Mouse (Mus musculus) limb, embryonic 10.5 days (tissue): ENCODE data around the gene Gna15. TPM values are rescaled to one million over a fixed set of nuclear protein-coding genes. Genes with fewer than 3 reads are reported as not detected.

ENCODE experiments used
- DNase-seq: peaks from one replicate; pipeline ENCODE4 v3.0.0-alpha.2; 2017; ENCODE audit warnings: low spot score
- H3K27ac ChIP-seq: fragments of 300-500 bp; sonication (generic); 2 replicates; pipeline ENCODE4 v1.5.1; 2016; ENCODE audit warnings: mild to moderate bottlenecking
- H3K27me3 ChIP-seq: fragments of 300-500 bp; sonication (generic); 2 replicates; pipeline ENCODE4 v1.6.1; 2016; ENCODE audit warnings: low read depth, mild to moderate bottlenecking; ENCODE audit not compliant: poor library complexity, severe bottlenecking
- H3K36me3 ChIP-seq: fragments of 300-500 bp; sonication (generic); 2 replicates; pipeline ENCODE4 v1.6.1; 2016; ENCODE audit warnings: mild to moderate bottlenecking, moderate library complexity
- H3K4me1 ChIP-seq: fragments of 300-500 bp; sonication (generic); 2 replicates; pipeline ENCODE4 v1.6.1; 2016
- H3K4me3 ChIP-seq: fragments of 300-500 bp; sonication (generic); 2 replicates; pipeline ENCODE4 v1.5.1; 2016; ENCODE audit warnings: mild to moderate bottlenecking, moderate library complexity
- H3K9me3 ChIP-seq: fragments of 300-500 bp; sonication (generic); replicated peaks from 2 replicates; pipeline ENCODE4 v1.6.1; 2016; ENCODE audit warnings: mild to moderate bottlenecking
- WGBS: fragments of 180-500 bp; shearing (Covaris S2); methylation state at CpG from one replicate; pipeline ENCODE4 v1.1.7; 2016; 5-methylcytosine and 5-hydroxymethylcytosine counted together
- polyA plus RNA-seq: library from polyadenylated mRNA; unstranded; fragments of >200 nt; fragmentation: Nextera tagmentation; extraction: Ambion mirVana; gene quantifications from 2 replicates; pipeline ENCODE4 v1.2.1, GENCODE M21; 2016

Gna15 gene
- 0.80 and 2.0 TPM in 2 replicates for polyA plus RNA-seq

DNA sequence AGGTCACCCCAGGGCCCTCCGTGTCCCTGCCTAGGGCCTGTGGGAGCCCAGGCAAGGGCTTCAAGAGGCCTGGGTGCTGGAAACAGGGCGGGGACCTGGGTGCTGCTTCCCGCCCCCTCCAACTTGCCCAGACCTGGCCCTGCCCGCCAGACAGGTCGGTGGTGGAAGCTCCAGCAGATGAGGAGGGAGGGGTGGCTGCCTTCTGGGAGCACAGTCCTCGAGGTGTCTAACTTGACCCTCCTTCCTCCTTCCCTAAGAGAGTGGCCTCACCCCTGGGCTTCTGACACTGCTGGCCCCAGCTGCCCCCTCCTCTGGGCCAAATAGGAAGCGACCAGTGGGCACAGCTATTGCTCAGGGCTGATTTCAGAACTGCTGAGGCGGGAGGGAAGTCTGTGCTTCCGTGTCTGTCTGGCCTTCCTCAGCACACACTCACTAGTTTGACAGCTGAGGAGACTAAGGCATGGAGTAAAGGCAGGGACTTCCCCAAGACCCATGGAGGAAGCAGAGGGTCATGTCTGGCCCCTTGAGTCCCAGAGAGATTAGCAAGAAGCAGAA, at the start of gene Gna15:
TSS of gene Gna15 (minus strand) at position 175 of the 555 bp plus-strand sequence.
- Histone ChIP-seq H3K4me3 (peak within 1 kb of the TSS; percentile 21; the same call in 1 of the 2 replicates), H3K27ac (peak within 1 kb of the TSS; percentile 63; the same call in 1 of the 2 replicates)
- no peak for DNase-seq

DNA sequence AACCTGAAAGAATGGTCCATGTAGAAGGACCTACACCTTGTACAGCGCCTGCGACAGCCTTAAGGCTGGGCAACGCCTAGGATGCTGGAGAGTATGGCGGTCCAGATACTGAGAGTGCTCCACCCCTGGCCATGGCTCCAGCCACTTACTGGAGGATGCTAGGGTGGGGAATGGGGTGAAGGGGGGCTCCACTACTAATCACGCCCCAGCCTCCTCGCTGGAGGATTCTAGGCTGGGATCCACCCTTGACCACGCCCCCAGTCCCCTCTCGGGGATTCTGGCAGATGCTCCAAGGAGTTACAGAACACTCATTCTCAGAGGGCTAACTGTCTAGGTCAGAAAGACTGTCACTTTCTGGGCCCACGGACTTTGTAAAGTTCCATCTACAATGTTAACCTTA, 49.0 kb upstream of the Gna15 start:
- H3K4me1 ChIP-seq, result peaks cover 85% of the 10 kb centered on the region
- WGBS, result 5% methylated on average over 9 of the region's 9 CpGs
- DNase-seq, result no peak
- peak overlapping the region; percentile 50 for H3K4me3 ChIP-seq
- peaks cover 11% of the 10 kb centered on the region; the same call in 1 of the 2 replicates for H3K36me3 ChIP-seq
- peaks cover 61% of the 10 kb centered on the region for H3K27me3 ChIP-seq
- H3K9me3 ChIP-seq, result no peaks in the 10 kb centered on the region
- peak overlapping the region; percentile 87 for H3K27ac ChIP-seq

More for the DNA sequence above, at the start of gene Gna15:
- H3K36me3 ChIP-seq, result peaks cover 14% of the 10 kb centered on the region
- WGBS, result 15% methylated on average over 9 of the region's 9 CpGs
- peaks cover 17% of the 10 kb centered on the region for H3K27me3 ChIP-seq
- peaks cover 14% of the 10 kb centered on the region for H3K4me1 ChIP-seq
- H3K9me3 ChIP-seq, result no peaks in the 10 kb centered on the region

DNA sequence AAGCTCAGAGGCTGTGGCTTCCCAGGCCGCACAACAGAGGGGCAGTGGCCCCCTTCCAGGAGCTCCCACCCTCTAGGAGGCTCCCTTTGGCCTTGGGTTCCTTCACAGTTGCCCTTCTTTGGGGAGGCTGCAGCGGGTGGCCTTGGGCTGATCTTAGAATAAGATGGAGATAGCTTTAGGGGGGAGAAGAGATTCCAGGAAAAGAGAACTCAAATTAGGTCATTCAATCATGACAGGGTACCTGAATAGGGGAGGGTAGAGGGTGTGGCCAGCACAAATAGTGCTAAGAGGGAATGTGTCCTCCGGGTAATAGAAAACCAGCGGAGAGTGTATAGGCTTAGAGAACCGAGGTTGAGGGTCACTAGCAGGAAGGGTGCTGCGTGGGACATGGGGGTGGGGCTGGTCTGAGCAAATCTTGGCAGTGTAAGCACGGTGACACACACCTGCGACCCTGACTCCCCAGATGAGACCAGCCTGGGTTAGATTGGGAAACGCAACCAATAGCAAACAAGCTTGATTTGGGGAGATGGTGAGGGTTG, 48.2 kb upstream of the Gna15 start:
- H3K4me1 ChIP-seq, result peaks cover 89% of the 10 kb centered on the region

DNA sequence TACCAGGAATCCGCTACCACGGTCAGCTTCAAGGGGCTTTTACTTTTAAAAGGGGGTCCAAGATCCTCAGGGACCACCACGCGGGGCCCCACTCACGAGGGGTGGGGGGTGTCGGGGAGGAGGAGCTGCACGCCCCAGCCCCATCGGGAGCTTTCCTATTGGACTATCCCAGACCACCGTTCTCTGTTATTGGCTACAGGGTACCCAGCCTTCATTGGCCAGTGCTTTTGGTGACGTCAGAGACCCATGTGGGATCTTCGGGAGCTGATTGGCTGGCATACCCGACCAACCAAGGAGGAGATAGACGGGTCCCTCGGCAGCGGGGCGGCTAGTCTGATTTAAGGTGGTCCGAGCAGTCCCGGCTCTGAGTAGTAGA, 47.5 kb upstream of the Gna15 start:
- Histone ChIP-seq H3K27me3 (peaks cover 61% of the 10 kb centered on the region), H3K4me1 (peaks cover 90% of the 10 kb centered on the region), H3K27ac (peak overlapping the region; percentile 87), H3K4me3 (peak overlapping the region; percentile 50), H3K36me3 (peaks cover 11% of the 10 kb centered on the region), H3K9me3 (no peaks in the 10 kb centered on the region)
- WGBS, result under 1% methylated on average over 18 of the region's 18 CpGs
- peak; percentile 92 for DNase-seq

More for the DNA sequence above, 48.2 kb upstream of the Gna15 start:
- Histone ChIP-seq H3K27ac (peak overlapping the region; percentile 87), H3K27me3 (peaks cover 61% of the 10 kb centered on the region), H3K9me3 (no peaks in the 10 kb centered on the region), H3K36me3 (peaks cover 8% of the 10 kb centered on the region), H3K4me3 (peak overlapping the region; percentile 50)
- DNase-seq, result peak; percentile 52
- 3% methylated on average over 9 of the region's 9 CpGs for WGBS

DNA sequence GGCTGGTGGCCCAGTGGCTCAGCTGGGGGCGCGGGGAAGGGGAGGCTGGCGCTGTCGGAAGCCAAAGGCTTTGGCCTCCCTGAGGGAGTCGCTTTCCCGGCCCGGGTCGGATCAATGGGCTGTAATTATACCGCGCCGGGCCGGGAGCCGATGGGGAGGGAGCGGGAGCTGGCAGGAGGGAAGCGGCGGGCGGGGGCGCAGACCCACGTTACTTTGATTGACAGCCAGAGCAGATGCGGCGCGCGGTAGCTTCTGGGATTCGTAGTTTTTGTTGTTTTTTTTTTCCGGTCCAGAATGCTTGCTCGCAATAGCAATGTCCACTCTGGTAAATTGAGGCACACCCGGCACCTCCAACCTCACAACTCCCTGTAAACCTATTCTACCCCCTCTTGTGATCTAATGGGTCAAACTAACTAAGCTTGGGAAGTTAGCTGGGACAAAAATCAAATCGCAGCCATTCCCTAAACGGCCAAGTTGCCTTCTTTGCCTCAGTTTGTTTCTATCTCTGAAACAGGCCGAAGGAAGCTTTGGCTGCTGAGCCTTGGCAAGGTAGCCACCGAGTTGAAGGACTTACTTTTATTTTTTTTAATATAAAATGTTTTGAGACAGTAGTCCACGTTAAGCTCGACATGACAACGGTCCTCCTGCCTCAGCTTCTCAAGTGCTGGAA, 46.9 kb upstream of the Gna15 start:
- WGBS, result under 1% methylated on average over 33 of the region's 34 CpGs
- H3K27ac ChIP-seq, result peak overlapping the region; percentile 87
- peaks cover 17% of the 10 kb centered on the region for H3K36me3 ChIP-seq
- H3K27me3 ChIP-seq, result peaks cover 61% of the 10 kb centered on the region
- DNase-seq, result peak; percentile 99
- peaks cover 90% of the 10 kb centered on the region for H3K4me1 ChIP-seq
- peak overlapping the region; percentile 50 for H3K4me3 ChIP-seq
- H3K9me3 ChIP-seq, result no peaks in the 10 kb centered on the region

DNA sequence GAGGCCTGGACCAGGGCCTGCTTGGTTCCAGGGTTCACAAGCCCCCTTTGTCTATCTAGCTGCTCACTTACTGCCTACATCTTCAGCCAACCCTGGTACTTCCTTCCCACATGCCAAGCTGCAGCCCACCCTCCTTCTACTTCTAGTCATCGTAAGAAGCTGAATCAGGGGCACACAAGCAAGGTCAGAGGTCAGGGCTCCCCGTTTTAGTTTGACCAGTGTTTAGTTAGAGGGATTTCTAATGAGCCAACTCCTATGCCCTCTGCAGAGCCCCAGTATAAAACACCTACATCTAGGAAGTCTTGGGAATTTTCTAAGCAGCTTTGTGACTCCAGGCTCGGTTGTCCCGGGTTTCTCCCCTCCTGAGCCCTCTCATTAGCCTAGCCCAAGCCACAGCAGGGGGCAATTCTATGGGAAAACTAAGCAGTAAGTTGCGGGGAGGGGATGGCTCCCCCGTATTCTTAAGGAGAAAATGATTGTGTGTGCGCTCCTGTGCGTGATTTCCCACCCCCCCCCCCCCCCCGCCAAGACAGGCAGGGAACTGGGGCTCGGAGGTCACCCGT, 46.3 kb upstream of the Gna15 start:
- peaks cover 23% of the 10 kb centered on the region for H3K36me3 ChIP-seq
- DNase-seq, result peak; percentile 53
- peaks cover 61% of the 10 kb centered on the region for H3K27me3 ChIP-seq
- H3K9me3 ChIP-seq, result no peaks in the 10 kb centered on the region
- peaks cover 90% of the 10 kb centered on the region for H3K4me1 ChIP-seq
- peak overlapping the region; percentile 50 for H3K4me3 ChIP-seq
- WGBS, result 0% methylated on average over 9 of the region's 11 CpGs
- peak overlapping the region; percentile 87 for H3K27ac ChIP-seq

DNA sequence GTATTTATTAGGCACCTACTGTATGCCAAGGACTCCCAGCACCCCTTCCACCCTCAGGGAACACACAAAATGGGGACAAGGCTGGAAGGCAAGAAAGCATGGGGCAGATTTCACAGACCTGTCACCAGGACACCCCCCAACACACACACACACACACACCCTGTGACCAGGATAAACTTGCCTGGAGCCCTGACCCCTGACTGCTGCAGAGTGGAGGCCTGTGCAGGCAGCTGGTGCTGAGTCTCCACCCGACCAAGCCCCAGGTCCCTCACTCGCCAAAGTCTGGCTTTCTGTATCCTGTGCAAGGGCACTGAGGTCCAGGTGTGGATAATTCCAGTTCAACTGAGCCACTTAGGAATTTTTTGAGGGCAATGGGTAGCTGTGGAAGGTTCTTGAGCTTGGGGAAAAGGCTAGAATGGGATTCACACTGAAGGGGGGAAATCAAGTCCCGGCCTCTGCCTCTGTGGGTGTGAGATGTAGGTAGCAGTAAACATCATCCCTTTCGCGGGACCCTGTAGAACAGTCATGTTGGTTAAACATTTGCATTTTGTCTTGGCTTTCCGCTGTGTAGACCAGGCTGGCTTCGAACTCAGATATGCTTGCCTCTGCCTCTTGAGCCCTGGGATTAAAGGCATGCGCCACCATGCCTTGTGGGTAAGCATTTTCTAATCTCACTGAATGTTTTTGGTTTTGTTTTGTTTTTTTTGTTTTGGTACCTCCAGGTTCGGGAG, 45.6 kb upstream of the Gna15 start:
- Histone ChIP-seq H3K4me3 (peak overlapping the region; percentile 27; the same call in 1 of the 2 replicates), H3K27ac (peak overlapping the region; percentile 87), H3K9me3 (no peaks in the 10 kb centered on the region), H3K36me3 (peaks cover 30% of the 10 kb centered on the region), H3K4me1 (peaks cover 90% of the 10 kb centered on the region), H3K27me3 (peaks cover 61% of the 10 kb centered on the region)
- 40% methylated on average over 9 of the region's 9 CpGs for WGBS
- DNase-seq, result no peak

DNA sequence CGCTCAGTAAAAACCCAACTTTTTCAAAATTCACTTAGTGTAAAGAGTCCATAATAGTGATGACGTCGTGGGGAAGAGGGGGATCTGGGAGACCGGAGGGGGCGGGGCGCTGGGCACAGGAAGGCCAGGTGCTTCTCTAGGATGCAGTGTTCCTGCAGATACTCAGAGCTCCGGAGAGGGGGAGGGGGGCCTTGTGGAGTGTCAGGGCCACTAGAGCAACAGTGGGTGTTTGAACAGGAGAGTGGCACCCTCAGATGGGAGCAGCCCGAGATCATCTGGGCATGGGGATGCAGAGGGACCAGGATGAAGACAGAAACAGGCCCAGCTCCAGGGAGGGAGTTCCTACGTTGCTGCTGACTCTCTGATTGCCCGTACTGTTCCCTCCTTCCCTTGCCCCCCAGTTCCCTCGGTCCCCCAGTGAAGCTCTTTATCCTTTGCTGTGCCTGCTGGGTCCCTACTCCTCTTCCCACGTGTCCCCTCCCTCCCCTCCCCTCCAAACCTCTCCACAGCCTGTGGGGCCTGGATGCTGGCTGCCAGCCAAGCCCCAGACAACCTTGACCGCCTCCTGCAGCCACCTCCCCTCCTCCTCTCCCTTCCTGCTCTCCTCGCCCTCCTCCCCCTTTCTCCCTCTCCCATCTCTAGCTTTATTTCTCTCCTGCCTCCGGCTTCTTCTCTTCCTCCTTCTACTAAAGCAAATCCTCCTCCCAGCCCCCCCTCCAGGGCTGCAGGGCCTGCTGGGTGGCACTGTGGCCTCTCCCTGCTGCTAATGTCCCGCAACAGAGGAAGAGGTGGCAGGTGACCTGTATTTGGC, 44.6 kb upstream of the Gna15 start:
- peaks cover 51% of the 10 kb centered on the region for H3K27me3 ChIP-seq

DNA sequence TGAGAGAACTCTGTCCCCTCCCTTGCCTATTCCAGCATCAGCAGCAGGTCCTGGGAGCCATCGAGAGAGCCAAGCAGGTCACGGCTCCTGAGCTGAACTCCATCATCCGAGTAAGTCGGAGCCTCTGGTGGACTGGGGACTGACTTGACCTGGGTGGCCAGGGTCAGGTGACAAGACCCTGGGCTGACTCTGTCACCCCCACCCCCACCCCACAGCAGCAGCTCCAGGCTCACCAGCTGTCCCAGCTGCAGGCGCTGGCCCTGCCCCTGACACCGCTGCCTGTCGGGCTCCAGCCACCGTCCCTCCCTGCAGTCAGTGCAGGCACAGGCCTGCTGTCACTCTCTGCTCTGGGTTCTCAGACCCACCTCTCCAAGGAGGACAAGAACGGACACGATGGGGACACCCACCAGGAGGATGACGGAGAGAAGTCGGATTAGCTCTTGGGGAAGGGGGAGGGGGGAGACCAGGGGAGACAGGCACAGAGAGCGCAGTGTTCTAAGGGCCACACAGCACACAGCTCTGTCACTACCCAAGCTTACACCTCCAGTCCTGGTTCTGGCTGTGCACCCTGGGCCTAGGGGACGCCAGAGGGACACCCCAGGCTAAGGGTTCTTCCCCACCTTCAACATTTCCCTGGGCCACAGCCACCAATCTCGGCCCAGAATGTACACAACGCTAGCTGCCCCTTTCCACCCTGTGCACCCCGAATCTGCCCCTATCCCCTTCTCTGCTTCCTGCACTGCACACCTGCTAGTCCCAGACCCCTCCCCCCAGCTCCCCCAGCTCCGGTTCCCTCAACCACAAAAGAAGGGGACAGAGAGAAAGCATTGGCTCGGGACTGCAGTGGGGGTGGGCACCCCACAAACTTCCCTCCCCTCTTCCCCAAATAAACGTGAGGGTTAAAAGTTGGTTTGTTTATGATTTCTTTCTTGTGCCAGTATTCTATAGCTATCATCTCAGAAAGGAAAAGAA, 41.5 kb upstream of the Gna15 start:
- 26% methylated on average over 20 of the region's 20 CpGs for WGBS
- H3K4me3 ChIP-seq, result peak overlapping the region; percentile 49
- H3K27ac ChIP-seq, result peak overlapping the region; percentile 85
- H3K9me3 ChIP-seq, result no peaks in the 10 kb centered on the region
- peaks cover 94% of the 10 kb centered on the region for H3K4me1 ChIP-seq
- DNase-seq, result no peak
- peaks cover 34% of the 10 kb centered on the region for H3K27me3 ChIP-seq
- H3K36me3 ChIP-seq, result peaks cover 61% of the 10 kb centered on the region

More for the DNA sequence above, 44.6 kb upstream of the Gna15 start:
- H3K4me1 ChIP-seq, result peaks cover 90% of the 10 kb centered on the region
- H3K36me3 ChIP-seq, result peaks cover 39% of the 10 kb centered on the region
- DNase-seq, result peak; percentile 77
- peak overlapping the region; percentile 87 for H3K27ac ChIP-seq
- WGBS, result 12% methylated on average over 16 of the region's 16 CpGs
- no peaks in the 10 kb centered on the region for H3K9me3 ChIP-seq
- H3K4me3 ChIP-seq, result peak overlapping the region; percentile 27

DNA sequence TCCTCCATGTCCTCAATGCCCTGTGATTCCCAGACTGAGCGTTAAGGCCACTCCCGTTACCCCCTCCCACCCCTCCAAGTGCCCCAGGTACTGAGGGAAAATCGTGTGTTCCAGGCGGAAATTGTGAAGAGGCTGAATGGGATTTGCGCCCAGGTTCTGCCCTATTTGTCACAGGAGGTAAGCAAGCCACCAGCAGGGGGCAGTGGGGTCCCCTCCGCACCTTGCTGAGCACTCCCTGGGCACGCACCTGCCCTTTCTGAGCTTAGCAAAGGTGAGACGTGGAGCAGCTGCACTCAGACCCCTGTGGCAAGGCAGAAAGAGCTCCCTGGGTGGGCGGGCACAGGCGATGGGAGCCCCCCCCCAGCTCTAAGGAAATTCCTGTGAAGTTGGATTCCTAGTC, 40.7 kb upstream of the Gna15 start:
- Histone ChIP-seq H3K4me3 (peak overlapping the region; percentile 49), H3K9me3 (no peaks in the 10 kb centered on the region), H3K27ac (peak overlapping the region; percentile 85), H3K36me3 (peaks cover 61% of the 10 kb centered on the region), H3K27me3 (peaks cover 40% of the 10 kb centered on the region), H3K4me1 (peaks cover 94% of the 10 kb centered on the region)
- peak; percentile 80 for DNase-seq
- 7% methylated on average over 10 of the region's 10 CpGs for WGBS

DNA sequence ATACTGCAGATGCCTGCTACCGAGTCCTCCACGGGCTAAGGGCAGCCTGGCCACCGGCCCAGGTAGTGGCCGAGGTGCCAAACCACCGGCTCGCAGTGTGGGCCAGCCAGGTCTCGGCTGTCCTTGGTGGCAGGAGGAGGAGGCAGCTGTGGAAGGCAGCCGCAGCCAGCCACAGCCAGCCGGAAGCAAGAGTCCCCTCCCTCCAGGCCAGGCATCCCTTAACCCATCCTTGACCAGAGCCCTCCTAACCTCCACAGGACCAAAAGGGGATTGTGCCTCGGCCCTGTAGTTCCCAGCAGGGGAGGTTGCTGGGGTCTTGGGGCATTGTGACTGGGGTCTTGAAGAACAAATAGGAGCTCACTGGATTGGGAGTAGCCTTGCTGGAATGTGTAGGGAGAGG, 40.2 kb upstream of the Gna15 start:
- WGBS, result 2% methylated on average over 10 of the region's 10 CpGs
- Histone ChIP-seq H3K4me1 (peaks cover 93% of the 10 kb centered on the region), H3K27me3 (peaks cover 40% of the 10 kb centered on the region), H3K27ac (peak overlapping the region; percentile 85), H3K4me3 (peak overlapping the region; percentile 49), H3K36me3 (peaks cover 61% of the 10 kb centered on the region), H3K9me3 (no peaks in the 10 kb centered on the region)
- peak; percentile 71 for DNase-seq
